Mouse (Mus musculus): ENCODE measurements at regions not wholly inside any gene's neighbourhood (a gene's known extent, or its start where the extent isn't known, plus 50 kb on each side); places are given as distances from the start of the nearest gene placed in this dataset.

- DNase-seq: peak; percentile 16
Measured at GRCm38 (mm10) chr7:138024021-138024420, 373.5 kb downstream of the Tcerg1l start.

- DNase-seq: no peak
Measured at GRCm38 (mm10) chr7:138051696-138052095, 345.8 kb downstream of the Tcerg1l start.

DNA sequence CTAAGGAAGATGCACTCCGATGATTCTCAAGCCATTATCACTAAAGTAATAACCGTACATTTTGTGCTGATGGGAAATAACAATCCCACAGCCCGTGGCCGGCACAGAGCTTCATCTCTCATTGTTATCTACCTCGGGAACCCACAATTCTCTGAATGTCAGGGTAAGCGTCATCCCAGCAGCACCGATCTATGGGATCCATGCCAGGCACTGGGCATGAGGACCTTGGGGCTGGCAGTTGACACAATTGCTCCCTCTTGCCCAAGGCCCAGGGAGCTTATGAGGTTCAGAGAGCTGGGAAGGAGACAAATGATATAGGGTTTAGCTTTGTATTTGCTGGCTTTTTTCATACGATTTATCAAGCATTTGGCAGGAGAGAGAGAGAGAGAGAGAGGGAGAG is 342.8 kb downstream of the Tcerg1l start:
- DNase-seq: peak; percentile 79

GRCm38 (mm10) chr7:138061116-138061515 is 336.4 kb downstream of the Tcerg1l start:
- peak; percentile 43 for DNase-seq

DNA sequence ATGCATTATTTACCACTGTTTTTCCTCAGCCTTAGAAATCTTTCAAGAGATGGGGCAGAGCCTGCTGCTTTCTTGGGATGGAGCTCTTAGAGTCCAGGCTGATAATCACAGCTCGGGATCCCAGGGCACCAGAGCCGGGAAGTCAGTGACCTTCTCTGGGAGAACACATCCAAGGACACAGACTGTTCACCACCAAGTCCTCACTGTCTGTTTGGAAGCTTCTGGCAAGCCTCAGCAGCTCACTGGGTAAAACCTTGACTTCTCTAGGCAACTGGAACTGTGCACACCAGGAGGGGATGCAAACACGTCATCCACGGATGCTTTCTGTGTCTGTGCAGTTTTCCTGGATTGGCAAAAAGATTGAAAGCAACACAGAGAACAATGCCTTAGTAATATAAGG is 330.6 kb downstream of the Tcerg1l start:
- DNase-seq: peak; percentile 47

DNA sequence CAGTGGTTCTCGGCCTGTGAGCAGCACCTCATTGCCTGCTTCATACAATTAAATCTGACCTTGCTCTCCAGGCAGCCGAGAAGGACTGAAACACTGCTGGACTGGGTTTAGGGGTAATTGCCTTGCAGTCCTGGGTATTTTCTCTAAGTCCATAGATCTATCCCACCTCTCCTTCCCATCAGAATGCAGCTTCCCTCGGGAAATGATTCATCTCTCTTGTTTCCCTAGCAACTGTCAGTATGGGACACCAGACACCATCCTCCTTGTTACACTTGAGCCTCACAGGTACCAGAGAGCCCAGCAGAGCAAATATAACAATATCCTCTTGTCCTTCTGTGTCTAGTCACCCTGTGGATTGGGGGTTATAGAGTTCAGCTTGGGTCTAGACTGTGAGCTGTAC is 322.3 kb downstream of the Tcerg1l start:
- DNase-seq: no peak

DNA sequence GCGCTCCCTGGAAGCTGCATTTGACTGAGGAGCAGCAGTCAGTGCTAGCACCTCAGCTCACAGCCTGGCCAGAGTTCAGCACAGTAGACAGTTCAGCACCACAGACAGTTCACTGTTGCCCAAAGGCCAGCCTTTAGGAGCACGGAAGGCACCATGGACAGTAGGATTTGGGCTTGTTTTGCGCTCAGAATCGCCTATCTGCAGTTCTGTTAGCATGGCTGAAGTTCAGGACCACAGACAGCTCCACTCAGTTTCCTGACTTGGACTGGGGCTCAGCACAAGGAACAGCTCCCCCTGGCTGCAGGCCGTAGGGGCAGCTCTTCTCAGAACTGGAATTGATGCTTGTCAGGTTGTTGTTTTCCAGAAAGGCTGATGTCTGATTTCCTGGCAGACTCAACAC is 313.6 kb downstream of the Tcerg1l start:
- DNase-seq: peak; percentile 84

DNA sequence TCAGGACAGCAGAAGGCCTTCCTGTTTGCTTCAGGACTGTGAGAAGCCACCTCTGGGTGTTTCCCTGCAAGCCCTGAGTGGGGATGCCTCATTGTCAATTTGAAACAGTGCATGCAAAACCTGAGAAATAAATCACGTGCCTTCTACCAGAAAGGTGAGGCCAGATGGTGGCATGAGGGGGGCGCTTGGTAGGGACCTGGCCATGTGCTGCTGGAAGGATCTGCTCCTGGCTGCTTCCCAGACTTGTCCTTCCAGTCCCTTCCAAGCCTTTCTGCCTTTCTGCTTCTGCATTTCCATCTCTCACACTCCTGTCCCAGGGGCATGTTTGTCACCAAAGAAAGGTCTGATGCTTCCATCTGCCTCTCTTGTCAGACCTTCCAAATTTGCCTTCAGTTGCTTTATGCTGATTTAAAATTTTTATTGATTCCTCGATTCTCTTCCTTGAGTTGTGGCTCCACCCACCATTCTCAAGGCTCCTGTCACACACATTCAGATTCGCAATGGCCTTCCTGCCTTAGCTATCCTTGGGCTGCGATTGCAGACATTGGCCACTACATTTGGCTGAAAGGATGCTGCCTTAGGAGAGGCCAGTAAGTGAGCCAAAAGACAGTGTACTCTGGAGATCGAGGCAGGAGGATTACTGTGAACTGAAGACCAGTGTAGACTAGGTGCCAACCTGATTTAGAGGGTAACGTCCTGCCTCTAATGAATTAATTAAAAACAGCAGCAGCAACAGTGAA is 289.9 kb downstream of the Tcerg1l start:
- DNase-seq: no peak

DNA sequence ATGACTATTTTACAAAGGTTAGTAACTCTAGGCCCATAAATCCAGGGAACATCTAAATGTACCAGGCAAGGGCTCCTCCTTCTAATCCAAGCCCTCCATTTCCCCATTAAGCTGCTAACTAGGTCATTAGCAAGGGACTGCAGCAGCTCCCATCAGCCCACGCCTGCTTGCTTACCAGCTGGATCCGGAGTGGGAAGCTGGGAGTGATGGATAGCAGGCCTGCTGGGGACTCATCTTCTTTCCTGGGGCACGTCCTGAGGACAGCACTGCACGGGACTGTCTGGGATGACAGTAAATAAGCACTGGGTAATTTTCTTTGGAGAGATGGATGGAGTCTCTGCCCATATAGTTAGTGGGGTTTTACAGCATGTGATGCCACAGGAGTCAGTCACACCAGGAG is 276.0 kb downstream of the Tcerg1l start:
- no peak for DNase-seq

- DNase-seq: no peak
Measured at GRCm38 (mm10) chr7:138129701-138130100, 267.8 kb downstream of the Tcerg1l start.

- no peak for DNase-seq
Measured at GRCm38 (mm10) chr7:138133427-138133826, 264.1 kb downstream of the Tcerg1l start.

GRCm38 (mm10) chr7:138137934-138138333 is 259.6 kb downstream of the Tcerg1l start:
- no peak for DNase-seq

DNA sequence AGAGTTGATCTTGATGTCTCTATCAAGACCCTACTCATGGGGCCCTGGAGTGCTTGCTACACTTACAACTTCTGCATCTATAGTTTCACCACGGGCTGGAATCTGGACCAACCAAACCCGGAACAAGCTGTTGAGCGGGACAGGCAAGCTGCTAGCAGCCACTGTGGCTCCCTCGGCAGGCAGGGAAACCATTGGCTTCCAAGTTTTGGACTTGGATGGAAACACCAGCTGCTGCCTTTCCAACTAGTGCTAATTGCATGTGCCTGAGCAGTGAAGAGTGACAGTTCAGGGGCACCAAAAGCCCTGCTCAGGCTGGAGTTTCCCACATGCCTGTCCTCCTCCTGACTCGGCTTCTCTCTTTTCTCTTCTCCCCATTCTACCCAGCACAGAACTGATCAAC is 257.8 kb downstream of the Tcerg1l start:
- DNase-seq: no peak

- DNase-seq: no peak
Measured at GRCm38 (mm10) chr7:138149496-138149895, 248.0 kb downstream of the Tcerg1l start.

DNA sequence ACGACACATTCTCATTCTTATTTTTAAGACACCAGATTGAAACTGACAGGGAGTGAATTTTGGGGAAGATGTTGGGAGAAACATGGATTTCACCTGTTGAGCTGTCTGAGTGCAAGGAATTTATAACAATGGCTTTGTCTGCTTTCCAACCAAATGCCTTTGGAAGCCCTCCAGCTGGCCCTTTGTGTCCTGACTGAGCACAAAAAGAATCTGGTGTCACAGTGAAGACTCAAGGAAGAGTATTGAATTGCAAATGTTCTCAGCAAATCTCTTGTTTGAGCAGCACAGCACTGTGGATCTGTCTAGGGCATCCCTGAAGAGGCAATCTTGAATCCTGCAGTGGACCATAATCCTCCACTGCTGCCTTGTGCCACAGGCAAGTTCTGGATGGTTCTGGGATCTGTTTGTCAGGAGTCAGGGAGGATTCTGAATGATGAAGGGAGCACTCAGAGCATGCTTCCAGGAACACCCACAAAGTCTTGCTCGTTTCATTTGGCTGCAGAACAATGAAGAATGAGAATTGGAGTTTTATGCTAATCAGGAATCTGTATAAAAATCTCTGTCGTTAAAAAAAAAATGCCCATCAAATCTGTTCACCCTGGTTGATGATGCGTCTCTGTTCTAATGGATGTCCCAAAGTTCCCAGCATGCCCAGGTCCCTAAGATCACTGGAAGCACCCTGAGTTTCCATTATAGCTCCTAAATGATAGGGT is 243.9 kb downstream of the Tcerg1l start:
- no peak for DNase-seq
